Mouse (Mus musculus) thymus, postnatal 4 days (tissue): ENCODE data around the gene Zfp775.
"Not testable (repeated sequence)": the region's sequence is repeated elsewhere in the genome, so short reads cannot be mapped to it uniquely, and the experiment has no call there.

Experiments used
- DNase-seq: peaks from one replicate; pipeline ENCODE4 v3.0.0; 2021

Zfp775 gene

DNA sequence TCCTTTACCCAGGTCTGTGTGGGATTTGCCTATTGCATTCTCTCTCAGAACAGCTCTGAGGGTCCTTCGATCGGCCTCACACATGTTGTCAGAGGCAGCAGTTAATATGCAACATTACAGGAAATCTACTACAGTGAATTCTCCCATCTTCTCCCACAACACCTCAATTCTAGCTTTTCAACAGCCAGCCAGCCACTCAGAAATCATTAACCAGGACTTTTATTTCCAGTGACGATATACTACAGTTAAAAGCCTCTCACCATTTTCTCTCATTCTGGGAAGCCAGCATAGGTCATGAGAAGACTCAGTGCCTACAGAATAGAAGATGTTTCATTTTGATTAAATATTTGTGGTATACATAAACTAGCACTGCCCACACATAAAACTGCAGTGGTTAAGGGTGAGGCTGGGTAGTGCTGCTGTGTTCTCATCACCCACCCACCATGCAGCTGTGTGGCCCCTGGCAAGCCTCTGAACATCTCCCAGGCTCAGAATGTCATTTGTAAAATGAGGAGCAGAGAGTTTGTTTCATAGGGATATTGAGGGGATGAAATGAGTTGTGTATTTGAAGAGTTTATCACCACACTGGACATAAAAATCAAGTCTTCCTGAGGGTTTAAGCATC, 10.5 kb upstream of the Zfp775 start:
- DNase-seq, result no peak

GRCm38 (mm10) chr6:48591871-48592270, 10.0 kb upstream of the Zfp775 start:
- DNase-seq, result no peak

GRCm38 (mm10) chr6:48593158-48594042, 8.5 kb upstream of the Zfp775 start, which contains the start of the genes Repin1 and Gm44965:
Gene Repin1, plus strand, starts transcription at chr6:48593883.
Gene Gm44965, plus strand, starts transcription at chr6:48593941.
- DNase-seq, result peak; percentile 81

DNA sequence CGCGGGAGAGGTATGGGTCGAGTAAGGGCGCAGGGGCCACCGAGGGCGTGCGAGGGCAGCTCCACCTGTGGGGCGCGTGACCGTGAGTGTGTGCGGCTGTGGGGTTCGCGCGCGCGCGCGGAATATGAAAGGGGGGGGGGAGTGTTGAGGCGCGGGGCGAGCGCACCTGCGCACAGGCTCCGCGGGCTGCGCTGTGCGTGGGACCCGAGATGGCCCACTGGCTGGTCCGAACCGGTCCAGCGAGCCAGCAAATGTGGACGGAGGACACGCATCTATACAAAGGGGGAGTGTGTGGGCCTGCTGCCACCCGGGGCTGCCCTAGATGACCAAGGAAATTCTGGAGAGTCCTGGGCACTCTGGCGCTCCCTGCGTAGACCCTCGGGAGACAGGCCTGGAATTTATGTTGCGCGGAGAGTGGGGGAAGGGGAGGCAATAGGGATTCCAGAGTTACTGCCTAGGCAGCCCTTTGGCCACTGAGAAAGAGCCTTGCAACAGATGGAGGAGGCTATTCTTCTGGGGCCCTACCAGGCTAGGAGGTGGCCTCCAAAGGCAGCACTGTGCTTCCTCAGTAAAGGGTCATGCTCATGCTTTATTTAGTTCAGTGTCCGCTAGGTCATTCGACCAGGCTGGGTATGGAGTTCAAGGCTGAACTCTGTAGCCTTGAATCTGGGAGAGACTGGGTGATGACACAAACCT, 7.7 kb upstream of the Zfp775 start:
- peak; percentile 80 for DNase-seq

DNA sequence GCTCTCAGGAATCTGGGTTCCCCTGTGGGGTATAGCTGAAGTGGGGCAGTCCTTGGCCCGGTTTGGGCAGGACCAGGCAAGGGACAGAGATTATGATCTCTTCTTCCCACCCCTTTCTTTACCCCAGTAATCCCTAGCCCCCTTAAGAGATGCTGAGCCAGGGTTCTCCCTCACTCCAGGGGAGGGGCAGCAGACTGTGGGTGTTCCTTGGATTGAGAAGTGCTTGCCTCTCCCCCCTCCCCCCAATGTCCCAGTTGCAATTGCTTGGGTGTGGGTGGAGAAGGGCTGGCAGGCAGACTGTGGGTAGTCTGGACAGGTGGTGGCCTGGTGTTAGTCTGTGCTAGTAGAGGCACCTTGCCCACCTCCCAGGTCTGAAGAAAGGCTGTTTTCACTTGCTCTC, 6.6 kb upstream of the Zfp775 start:
- no peak for DNase-seq

- DNase-seq, result no peak
Measured at GRCm38 (mm10) chr6:48596545-48597232, 5.2 kb upstream of the Zfp775 start.

DNA sequence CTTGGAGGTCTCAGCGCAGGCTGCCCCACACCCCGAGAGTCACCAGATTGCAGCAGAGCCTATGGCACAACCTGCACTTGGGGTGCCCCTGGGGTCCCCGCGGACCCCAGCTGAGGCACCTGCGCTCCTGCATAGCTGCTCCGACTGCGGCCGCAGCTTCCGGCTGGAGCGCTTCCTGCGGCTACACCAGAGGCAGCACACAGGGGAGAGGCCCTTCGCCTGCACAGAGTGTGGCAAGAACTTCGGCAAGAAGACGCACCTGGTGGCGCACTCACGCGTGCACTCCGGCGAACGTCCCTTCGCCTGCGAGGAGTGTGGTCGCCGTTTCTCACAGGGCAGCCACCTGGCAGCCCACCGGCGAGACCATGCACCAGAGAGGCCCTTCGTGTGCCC, 4.6 kb upstream of the Zfp775 start:
- no peak for DNase-seq

GRCm38 (mm10) chr6:48600594-48600993, 1.3 kb upstream of the Zfp775 start:
- no peak for DNase-seq

DNA sequence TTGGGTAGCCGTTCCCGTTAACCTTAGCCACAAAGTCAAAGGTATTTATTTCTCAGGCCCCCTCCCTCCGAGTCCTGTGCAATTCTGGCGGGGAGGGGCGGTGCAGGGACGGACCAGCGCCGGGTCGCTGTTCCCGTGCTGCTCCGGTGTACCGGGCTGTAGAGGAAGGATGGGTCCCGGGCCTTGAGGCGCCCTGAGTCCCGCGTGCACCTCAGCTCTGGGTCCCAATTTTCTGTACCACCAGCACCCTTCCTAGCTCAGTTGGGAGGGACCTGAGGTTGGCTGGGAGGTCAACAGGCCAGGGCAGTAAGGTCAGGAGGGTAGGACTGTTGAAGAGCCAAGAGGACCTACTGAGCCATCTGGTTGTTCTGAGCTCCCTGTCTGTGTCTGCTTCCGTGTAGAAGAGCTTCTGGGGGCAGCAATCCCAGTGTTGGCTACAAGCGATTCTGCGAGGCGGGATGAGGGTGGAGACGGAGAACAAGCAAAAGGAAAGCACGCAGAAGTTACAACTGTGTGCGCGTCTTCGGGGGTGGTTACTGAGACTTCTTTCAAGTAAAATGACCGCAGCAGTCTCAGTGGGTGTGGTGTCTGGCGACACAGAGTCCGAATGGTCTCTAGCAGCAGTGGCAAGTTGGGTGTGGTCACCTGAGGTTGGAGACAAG, 348 bp downstream of the Zfp775 start:
- DNase-seq, result peak; percentile 48

- DNase-seq, result no peak
Measured at GRCm38 (mm10) chr6:48608124-48608523, 6.3 kb downstream of the Zfp775 start.

DNA sequence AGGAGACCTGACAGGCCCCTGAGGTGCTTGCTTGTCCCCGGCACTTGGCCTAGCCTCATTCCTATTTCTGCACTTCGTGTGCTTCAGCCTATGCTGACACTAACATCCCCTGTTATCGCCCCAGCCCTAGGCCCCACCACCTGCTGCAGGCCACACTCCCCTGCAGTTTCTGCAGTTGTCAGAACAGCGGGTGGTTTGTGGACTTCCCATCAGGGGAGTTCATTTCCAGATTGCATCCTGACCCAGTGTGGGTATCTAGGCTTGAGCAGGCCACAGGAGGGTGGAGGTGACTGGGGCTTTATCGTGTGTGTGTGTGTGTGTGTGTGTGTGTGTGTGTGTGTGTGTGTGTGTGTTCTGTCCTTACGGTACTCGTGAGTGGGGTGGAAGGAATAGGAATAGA, 7.6 kb downstream of the Zfp775 start:
- DNase-seq, result no peak

DNA sequence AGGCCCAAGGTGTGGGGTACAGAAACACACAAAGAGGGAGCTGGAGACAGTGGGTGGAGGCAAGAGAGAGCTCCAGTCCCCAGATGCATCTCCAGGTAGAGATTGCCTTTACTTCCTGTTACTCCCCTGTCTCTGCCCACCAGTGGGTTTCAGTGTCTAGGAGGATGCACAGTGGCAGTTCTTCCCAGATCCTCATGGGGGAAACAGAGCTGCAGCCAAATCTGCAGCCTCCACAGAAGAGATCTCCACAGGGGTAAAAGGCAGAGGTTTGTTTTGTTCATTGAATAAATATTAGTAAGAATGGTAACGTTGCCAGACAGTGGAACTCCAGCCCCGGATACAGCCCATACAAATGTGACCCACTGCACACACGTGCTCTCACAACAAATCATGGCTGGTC, 8.8 kb downstream of the Zfp775 start:
- no peak for DNase-seq

DNA sequence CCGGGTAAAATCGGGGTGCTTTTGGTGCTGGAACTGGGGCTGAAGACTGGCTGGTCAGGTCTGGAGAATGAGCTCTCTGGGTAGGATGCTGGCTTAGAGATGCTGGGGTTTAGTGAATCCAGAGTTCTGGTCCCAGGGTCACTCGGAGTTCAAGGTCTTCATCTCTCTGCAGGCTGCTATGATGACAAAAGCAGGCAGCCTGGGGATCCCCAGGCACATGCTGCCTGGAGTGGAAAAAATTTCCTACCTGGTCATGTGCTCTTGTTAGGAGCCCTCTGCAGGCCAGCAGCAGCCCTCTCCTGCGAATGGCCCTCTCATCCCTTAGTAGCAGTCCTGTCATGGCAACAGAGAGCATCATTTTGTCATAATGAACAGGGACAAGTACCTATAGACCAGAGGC, 11.6 kb downstream of the Zfp775 start:
- DNase-seq, result no peak

DNA sequence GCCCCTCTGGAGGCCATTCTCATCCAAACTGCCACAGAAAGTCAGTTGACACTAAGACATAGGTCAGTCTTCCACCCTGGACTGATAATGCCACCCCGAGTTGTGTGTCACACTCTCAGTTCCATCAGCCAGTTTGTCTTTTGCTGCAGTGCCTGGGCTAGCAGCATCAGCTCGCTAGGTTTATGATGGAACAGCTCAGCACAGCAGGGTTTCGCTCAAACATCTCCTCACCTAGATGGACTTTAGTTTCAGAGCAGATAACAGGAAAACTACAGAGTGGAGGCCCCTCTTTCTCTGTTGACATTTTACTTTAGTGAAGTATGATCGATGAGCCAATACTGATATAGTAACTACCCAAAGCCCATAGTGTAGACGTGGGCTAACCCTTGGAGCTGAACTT, 12.9 kb downstream of the Zfp775 start:
- DNase-seq, result no peak

GRCm38 (mm10) chr6:48620031-48620430, 18.2 kb downstream of the Zfp775 start:
- DNase-seq, result no peak

- not testable (repeated sequence) for DNase-seq
Measured at GRCm38 (mm10) chr6:48622186-48622843, 20.5 kb downstream of the Zfp775 start.

DNA sequence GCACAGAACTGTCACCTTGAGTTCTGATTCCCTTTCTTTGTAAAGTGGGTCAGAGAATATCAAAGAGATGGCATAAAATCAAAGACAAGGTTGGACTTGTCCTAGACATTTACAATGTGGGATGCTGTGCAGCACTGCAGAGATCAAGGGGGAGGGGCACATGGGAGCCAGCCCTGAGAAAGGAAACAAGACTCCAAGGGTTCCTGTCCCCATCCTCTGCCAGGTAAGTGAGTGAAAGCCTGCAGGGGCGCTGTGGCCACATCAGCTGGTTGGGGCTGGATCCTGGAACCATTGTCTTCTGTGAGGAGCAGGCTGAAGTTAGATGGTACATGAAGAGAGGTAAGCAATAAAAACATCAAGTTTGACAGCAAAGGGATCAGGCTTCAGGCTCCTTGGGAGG, 21.6 kb downstream of the Zfp775 start:
- DNase-seq, result no peak

DNA sequence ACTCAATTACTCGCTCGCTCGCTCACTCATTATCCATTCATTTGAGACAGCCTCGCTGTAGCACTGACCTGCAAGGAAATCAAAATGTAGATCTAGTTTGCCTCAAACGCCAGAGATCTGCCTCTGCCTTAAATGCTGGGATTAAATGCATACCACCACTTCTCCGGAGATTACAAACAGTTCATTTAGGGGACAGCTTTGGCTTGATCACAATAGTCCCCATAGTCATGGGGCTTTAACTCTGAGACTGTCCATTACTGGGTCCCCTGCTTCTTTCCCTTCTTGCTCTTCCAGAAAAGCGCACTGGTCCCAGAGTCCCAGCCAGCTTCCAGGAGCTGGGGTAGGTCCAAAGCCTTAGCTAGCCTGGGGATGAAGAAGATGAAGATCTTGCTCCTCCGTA, 24.6 kb downstream of the Zfp775 start, which contains the start of gene AI854703:
Gene AI854703 (plus strand): TSS at position 301 of the 400 bp plus-strand sequence.
- DNase-seq, result no peak

GRCm38 (mm10) chr6:48626984-48627383, 25.1 kb downstream of the Zfp775 start:
- peak; percentile 71 for DNase-seq

DNA sequence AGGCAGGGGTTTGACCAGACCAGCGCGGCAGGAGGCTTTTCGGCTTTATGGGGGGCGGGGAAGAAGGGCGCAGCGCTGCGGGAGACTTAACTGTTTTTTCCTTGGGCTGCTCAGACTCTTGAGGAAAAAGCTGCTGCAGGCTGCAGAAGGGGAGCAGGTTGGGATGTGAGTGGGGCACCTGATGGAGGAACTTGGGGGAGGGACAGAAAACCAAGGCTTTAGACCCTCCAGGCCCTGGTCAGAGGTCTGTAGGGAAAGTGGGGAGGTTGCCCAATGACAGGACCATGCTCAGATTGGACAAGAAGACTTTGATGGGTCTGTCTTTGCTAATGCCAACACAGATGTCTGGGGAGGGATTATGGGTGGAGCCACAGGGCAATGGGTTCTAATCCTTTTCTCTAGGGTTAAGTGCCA, 25.7 kb downstream of the Zfp775 start:
- no peak for DNase-seq

DNA sequence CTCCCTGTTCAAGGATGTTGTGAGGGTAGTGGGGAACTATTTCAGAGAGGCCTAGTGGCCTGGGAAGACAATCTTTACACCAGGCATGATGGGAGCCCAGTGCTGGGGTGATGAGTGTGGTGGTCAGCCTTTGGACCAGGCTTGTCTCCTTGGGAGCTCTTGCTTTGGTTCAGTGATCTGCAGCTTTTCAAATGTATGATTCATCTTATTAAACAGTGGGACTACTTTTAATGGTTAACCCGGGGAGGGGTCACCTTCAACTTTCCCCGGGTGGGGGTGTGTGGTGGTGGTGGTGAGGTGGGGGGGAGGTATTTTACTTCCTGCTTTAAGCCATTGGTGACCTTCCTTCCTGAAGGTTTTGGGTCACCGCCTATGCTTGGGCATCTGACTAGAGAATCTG, 26.5 kb downstream of the Zfp775 start:
- no peak for DNase-seq
